Mouse (Mus musculus) heart, adult 2 months (tissue): ENCODE results near the gene Insm2. TPM values are rescaled to one million over a fixed set of nuclear protein-coding genes. Genes with fewer than 3 reads are reported as not detected.
A peak's percentile ranks its signal among the peaks of the same experiment; 100 is the strongest.

ENCODE experiments used
- DNase-seq, 2 experiments: peaks; one replicate each; pipeline ENCODE4 v3.0.0; 2021
- H3K27ac ChIP-seq: fragments of 200-600 bp; 2 replicates; pipeline ENCODE4 v1.8.1; 2022
- H3K27me3 ChIP-seq: fragments of 200-500 bp; 2 replicates; pipeline ENCODE4 v1.6.1; 2012; ENCODE audit warnings: mild to moderate bottlenecking, low read length, inconsistent platforms, mixed read lengths; ENCODE audit not compliant: control insufficient read depth, insufficient read depth
- H3K36me3 ChIP-seq: fragments of 200-500 bp; 2 replicates; pipeline ENCODE4 v1.6.1; 2012; ENCODE audit warnings: low read length, inconsistent platforms; ENCODE audit not compliant: control insufficient read depth, insufficient read depth
- H3K4me1 ChIP-seq: fragments of 200-500 bp; 2 replicates; pipeline ENCODE4 v1.6.1; 2011; ENCODE audit warnings: low read length; ENCODE audit not compliant: control insufficient read depth, insufficient read depth
- H3K4me3 ChIP-seq: fragments of 200-600 bp; 2 replicates; pipeline ENCODE4 v1.8.1; 2022
- H3K79me2 ChIP-seq: fragments of 200-500 bp; replicated peaks from 2 replicates; pipeline ENCODE4 v1.6.1; 2012; ENCODE audit warnings: mild to moderate bottlenecking, inconsistent platforms, low read length, moderate library complexity, mixed read lengths; ENCODE audit not compliant: control insufficient read depth, insufficient read depth
- H3K9ac ChIP-seq: fragments of 200-500 bp; 2 replicates; pipeline ENCODE4 v1.6.1; 2012; ENCODE audit warnings: low read depth, mild to moderate bottlenecking, control low read depth, inconsistent platforms, low read length, mixed read lengths
- CTCF ChIP-seq: fragments of 200-600 bp; IDR thresholded peaks from 2 replicates; pipeline ENCODE4 v1.8.1; 2022; ENCODE audit warnings: antibody characterized with exemption, mild to moderate bottlenecking, moderate library complexity
- EP300 ChIP-seq: fragments of 200-500 bp; IDR thresholded peaks from 2 replicates; pipeline ENCODE4 v1.6.1; 2011; ENCODE audit warnings: low read depth, low read length, control low read depth; ENCODE audit not compliant: insufficient read depth
- POLR2A ChIP-seq: fragments of 200-500 bp; IDR thresholded peaks from 2 replicates; pipeline ENCODE4 v1.6.1; 2011; ENCODE audit warnings: mild to moderate bottlenecking, low read depth, low read length, control low read depth; ENCODE audit not compliant: insufficient read depth
- WGBS: fragments of 180-500 bp; shearing (Covaris S2); methylation state at CpG from one replicate; pipeline ENCODE4 v1.1.7; 2018; 5-methylcytosine and 5-hydroxymethylcytosine counted together
- intact Hi-C: fragments of 180-260 bp; cut with DNase I; formaldehyde crosslinking; loops from one replicate; pipeline ENCODE4 v1.15.1; 2025
- polyA plus RNA-seq: library from polyadenylated mRNA; depleted of rRNA; stranded (reverse); fragments of >200 nt; gene quantifications from 2 replicates; pipeline ENCODE4 v1.2.3, GENCODE M21; 2012
- total RNA-seq, 2 experiments: library from RNA; stranded (reverse); gene quantifications; 2 replicates each; pipeline ENCODE4 v1.2.3; 2021

The Insm2 gene
- total and polyA plus RNA-seq, 3 experiments, result not detected

GRCm38 (mm10) chr12:55599639-55600502 is 644 bp downstream of the Insm2 start:
- no peaks in the 10 kb centered on the region for H3K79me2 ChIP-seq
- no peaks in the 10 kb centered on the region for H3K36me3 ChIP-seq
- intact Hi-C loops, result no loop called here
- peak; percentile 40 to 77 for DNase-seq
- no peak for TF ChIP-seq POLR2A
- no peak for TF ChIP-seq CTCF
- TF ChIP-seq EP300, result no peak
- H3K9ac ChIP-seq, result no peak overlapping the region
- H3K4me1 ChIP-seq, result no peaks in the 10 kb centered on the region
- WGBS, result 1% methylated on average over 109 of the region's 109 CpGs
- no peak overlapping the region for H3K4me3 ChIP-seq
- no peak overlapping the region for H3K27ac ChIP-seq
- peaks cover 17% of the 10 kb centered on the region for H3K27me3 ChIP-seq

DNA sequence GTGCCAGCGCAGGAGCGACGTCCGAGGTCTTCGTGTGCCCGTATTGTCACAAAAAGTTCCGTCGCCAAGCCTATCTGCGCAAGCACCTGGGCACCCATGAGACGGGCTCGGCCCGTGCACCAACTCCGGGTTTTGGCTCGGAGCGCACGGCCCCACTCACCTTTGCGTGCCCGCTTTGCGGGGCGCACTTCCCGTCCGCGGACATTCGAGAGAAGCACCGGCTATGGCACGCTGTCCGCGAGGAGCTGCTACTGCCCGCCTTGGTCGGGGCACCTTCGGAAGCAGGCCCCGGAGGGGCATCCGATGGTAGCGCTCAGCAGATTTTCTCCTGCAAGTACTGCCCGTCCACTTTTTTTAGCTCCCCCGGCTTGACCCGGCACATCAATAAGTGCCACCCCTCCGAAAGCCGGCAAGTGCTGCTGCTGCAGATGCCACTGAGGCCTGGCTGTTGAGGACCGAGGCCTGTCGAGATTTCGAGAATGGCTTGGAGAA is 1.3 kb downstream of the Insm2 start:
- TF ChIP-seq EP300 (no peak), CTCF (no peak), POLR2A (no peak)
- Histone ChIP-seq H3K9ac (no peak overlapping the region), H3K27me3 (peaks cover 17% of the 10 kb centered on the region), H3K4me3 (no peak overlapping the region), H3K4me1 (no peaks in the 10 kb centered on the region), H3K27ac (no peak overlapping the region), H3K36me3 (no peaks in the 10 kb centered on the region), H3K79me2 (no peaks in the 10 kb centered on the region)
- DNase-seq, result no peak
- intact Hi-C loops, result no loop called here
- 6% methylated on average over 42 of the region's 42 CpGs for WGBS

DNA sequence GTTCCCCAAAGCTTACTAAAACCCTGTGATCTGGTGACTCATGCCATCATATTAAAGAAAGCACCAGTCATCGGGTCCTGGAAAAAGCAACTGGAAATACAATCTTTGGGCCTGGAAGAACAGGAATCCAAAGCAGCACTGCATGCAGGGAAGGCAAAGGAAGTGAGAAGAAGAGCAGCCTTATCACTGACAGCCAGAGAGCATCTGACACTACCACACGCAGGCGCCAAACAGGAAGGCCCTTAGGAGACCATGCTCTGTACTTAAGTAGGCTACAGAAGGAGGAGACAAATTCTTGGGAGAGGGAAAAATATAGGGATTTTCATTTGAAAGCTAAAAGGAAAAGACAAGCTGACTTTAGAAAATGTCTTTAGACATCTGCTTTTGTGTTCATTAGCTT is 5.2 kb downstream of the Insm2 start:
- WGBS, result 49% methylated on average over 3 of the region's 3 CpGs
- no peak overlapping the region for H3K27ac ChIP-seq
- H3K79me2 ChIP-seq, result no peaks in the 10 kb centered on the region
- intact Hi-C loops, result no loop called here
- TF ChIP-seq EP300 (no peak), POLR2A (no peak), CTCF (no peak)
- no peaks in the 10 kb centered on the region for H3K4me1 ChIP-seq
- H3K4me3 ChIP-seq, result no peak overlapping the region
- no peak overlapping the region for H3K9ac ChIP-seq
- DNase-seq, result no peak
- H3K27me3 ChIP-seq, result peaks cover 6% of the 10 kb centered on the region
- no peaks in the 10 kb centered on the region for H3K36me3 ChIP-seq

DNA sequence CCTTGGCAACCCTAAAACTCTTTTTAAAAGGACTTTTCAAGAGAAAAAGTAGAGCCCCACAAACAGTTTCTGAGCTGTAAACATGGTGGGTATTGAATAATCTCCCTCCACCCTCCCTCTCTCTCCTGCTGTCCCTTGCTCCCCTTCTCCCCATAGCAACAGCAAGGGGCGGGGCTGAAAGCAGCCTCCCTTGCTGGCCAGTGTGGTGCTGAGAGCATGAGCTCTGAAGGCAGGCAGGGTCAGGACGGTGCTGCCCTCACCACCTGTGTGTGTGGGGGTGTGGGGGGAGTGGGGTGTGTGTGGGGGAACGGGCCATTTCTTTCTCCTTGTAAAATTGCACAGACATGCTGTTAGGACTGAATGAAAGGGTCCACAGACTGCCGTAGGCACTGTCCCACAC is 8.7 kb downstream of the Insm2 start:
- intact Hi-C loops, result no loop called here
- Histone ChIP-seq H3K36me3 (no peaks in the 10 kb centered on the region), H3K79me2 (no peaks in the 10 kb centered on the region), H3K4me3 (no peak overlapping the region), H3K27ac (no peak overlapping the region), H3K9ac (no peak overlapping the region), H3K27me3 (no peaks in the 10 kb centered on the region), H3K4me1 (no peaks in the 10 kb centered on the region)
- TF ChIP-seq POLR2A, result no peak
- no peak for TF ChIP-seq EP300
- no peak for TF ChIP-seq CTCF
- no peak for DNase-seq
- WGBS, result 60% methylated on average over 4 of the region's 4 CpGs

GRCm38 (mm10) chr12:55610812-55611211 is 11.6 kb downstream of the Insm2 start:
- no peak overlapping the region for H3K27ac ChIP-seq
- H3K27me3 ChIP-seq, result no peaks in the 10 kb centered on the region
- H3K9ac ChIP-seq, result no peak overlapping the region
- WGBS, result 52% methylated on average over 2 of the region's 2 CpGs
- intact Hi-C loops, result no loop called here
- DNase-seq, result no peak
- no peaks in the 10 kb centered on the region for H3K4me1 ChIP-seq
- no peaks in the 10 kb centered on the region for H3K79me2 ChIP-seq
- no peak overlapping the region for H3K4me3 ChIP-seq
- TF ChIP-seq POLR2A, result no peak
- no peak for TF ChIP-seq EP300
- no peak for TF ChIP-seq CTCF
- H3K36me3 ChIP-seq, result no peaks in the 10 kb centered on the region

DNA sequence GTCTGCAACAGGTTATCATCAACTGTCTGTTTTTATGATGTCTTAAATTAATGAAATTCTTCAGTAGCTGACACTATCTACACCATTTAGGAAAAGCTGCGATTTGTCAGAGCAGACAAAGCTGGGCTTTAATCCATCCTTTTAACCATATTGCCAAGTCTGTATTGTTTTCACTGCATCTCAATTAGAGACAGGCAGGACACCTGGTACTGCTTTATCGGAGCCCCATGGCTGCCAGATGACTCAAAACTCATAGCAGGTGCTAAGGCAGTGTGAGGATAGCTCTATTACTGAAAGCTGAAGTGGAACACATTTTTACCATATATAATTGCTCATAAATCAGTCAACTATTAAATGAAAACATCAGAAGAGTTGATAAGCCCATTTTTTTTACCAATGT is 21.1 kb downstream of the Insm2 start:
- Histone ChIP-seq H3K27ac (no peak overlapping the region), H3K36me3 (no peaks in the 10 kb centered on the region), H3K4me1 (no peaks in the 10 kb centered on the region), H3K9ac (no peak overlapping the region), H3K27me3 (no peaks in the 10 kb centered on the region), H3K4me3 (no peak overlapping the region), H3K79me2 (no peaks in the 10 kb centered on the region)
- no peak for DNase-seq
- intact Hi-C loops, result no loop called here
- WGBS, result 87% methylated on average over 2 of the region's 2 CpGs
- no peak for TF ChIP-seq CTCF
- TF ChIP-seq EP300, result no peak
- TF ChIP-seq POLR2A, result no peak
